Mouse (Mus musculus): ENCODE measurements around the gene Pgbd1. TPM values are rescaled to one million over a fixed set of nuclear protein-coding genes. Genes with fewer than 3 reads are reported as not detected.
"Not testable (repeated sequence)": the region's sequence is repeated elsewhere in the genome, so short reads cannot be mapped to it uniquely, and the experiment has no call there.

Pgbd1 gene
- polyA plus RNA-seq, 1 experiment from 2014 or later: 3.6 TPM

DNA sequence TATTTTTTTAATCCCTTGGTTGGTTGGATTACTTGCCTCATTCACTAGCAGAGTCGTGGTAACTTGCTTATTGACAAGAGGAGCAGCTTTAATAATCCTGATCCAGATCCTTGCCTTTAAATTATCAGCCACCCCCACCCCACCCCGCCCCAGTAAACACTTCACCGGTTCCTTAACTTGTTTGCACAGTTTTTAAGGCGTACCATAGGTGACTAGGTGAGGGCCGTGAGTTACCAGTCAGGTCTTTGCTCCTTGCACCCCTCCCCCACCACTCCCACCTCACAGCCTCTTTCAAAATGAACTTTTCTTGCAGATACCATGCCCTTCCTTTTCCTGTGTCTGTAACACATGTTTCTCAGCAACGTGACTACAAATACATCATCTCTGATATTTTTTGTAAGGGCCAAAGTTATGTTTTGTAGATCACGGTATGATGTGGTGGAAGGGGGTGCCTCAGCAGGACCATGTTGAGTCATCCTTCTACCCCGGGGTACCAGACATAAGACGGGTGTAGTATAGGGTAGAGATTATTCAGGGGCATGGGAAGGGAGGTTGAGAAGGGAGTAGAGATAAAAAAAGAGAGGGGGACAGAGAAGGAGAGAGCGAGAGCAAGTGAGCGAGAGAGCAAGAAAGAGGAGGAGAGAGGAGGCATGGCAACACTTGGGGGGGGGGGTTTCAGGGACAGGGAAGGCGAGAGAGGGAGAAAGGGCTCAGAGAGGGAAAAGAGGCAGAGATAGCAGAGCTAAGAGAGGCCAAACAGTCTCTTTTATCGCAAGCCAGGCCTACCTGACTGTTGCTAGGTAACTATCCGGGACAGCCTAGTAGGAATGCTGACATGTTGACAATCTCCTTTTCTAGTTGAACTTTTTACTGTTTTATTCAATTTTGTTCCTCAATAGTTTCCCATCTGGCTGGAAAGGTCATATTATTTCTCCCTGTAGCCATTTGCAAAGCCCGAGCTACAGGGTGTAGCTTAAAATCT lies 26.3 kb downstream of the Pgbd1 start:
- Histone ChIP-seq H3K27ac (no peak overlapping the region), H3K4me3 (replicated peaks) (no peak overlapping the region), H3K9ac (no peak overlapping the region), H3K9me3 (replicated peaks) (no peaks in the 10 kb centered on the region), H3K4me2 (no peak overlapping the region), H3K4me1 (no peaks in the 10 kb centered on the region), H3K27me3 (no peaks in the 10 kb centered on the region), H3K36me3 (no peaks in the 10 kb centered on the region)
- 71% methylated on average over 15 of the region's 15 CpGs for WGBS
- ATAC-seq (replicated peaks; ENCODE audit: low FRiP score): peak; percentile 15; the same call in 1 of the 2 replicates

DNA sequence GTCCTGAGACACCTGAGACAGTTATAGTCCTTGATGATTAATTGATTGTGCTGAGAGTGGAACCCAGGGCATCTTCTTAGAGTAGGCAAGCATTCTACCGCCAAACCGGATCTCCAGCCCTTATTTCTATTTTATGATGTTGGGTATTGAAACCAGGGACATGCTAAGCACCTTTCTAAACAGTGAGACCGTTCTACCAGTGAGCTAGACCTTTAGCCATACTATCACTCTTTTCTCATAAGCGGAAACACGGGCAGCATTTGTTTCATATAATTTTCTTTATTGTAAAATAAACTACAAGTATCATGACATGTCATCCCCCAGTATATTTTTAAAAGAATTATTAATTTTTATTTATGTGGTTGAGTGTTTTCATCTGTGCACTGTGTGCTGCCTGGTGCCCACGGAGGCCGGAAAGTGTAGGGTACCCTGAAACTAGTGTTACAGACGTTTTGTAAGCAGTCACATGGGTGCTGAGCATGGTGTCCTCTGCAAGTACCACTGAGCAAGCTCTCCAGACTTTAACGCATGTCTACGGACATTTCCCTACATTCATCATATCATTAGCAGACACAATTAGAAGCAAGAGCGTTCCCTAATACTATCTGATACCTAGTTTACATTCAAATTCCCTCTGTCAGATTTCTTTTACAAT lies 31.9 kb downstream of the Pgbd1 start:
- no peaks in the 10 kb centered on the region; the same call in 1 of the 2 replicates for H3K27me3 ChIP-seq
- 53% methylated on average over 11 of the region's 11 CpGs for WGBS
- ATAC-seq (replicated peaks; ENCODE audit: low FRiP score): no peak
- H3K4me3 ChIP-seq (replicated peaks): peak overlapping the region; percentile 53
- no peaks in the 10 kb centered on the region for H3K36me3 ChIP-seq
- H3K4me2 ChIP-seq: peak overlapping the region; percentile 75
- no peaks in the 10 kb centered on the region for H3K9me3 ChIP-seq (replicated peaks)
- H3K4me1 ChIP-seq: peaks cover 8% of the 10 kb centered on the region
- H3K9ac ChIP-seq: peak overlapping the region; percentile 56; the same call in 1 of the 2 replicates
- peak overlapping the region; percentile 79 for H3K27ac ChIP-seq

- Histone ChIP-seq H3K36me3 (no peaks in the 10 kb centered on the region), H3K9ac (peak overlapping the region; percentile 56), H3K9me3 (replicated peaks) (no peaks in the 10 kb centered on the region), H3K4me2 (peak overlapping the region; percentile 75), H3K4me1 (peaks cover 8% of the 10 kb centered on the region), H3K27ac (peak overlapping the region; percentile 79), H3K4me3 (replicated peaks) (peak overlapping the region; percentile 53), H3K27me3 (no peaks in the 10 kb centered on the region; the same call in 1 of the 2 replicates)
- 3% methylated on average over 27 of the region's 27 CpGs for WGBS
- ATAC-seq (replicated peaks; ENCODE audit: low FRiP score): peak; percentile 96
Measured at GRCm38 (mm10) chr13:21407969-21408804, 32.7 kb downstream of the Pgbd1 start.

DNA sequence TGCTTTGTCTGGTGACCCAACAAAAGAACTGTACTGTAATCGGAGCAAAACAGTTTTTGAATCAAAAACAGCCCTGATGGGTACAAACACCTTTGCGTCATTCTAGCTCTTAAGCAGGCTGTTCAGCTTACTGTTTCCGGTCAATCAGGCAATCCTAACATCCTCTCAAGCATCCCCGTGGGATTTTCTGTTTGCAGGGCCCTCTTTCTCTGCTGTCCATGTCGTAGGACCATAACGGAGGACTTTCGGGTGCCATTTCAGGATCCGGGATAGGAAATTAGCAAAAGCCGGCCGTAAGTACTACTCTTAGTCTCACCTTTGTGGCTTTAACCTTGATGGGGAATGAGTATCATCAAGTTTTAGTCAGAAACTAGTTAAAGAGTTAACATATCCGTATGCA lies 33.5 kb downstream of the Pgbd1 start:
- H3K27ac ChIP-seq: no peak overlapping the region
- H3K27me3 ChIP-seq: no peaks in the 10 kb centered on the region; the same call in 1 of the 2 replicates
- peak overlapping the region; percentile 75 for H3K4me2 ChIP-seq
- H3K9ac ChIP-seq: no peak overlapping the region
- ATAC-seq (replicated peaks; ENCODE audit: low FRiP score): no peak
- H3K36me3 ChIP-seq: no peaks in the 10 kb centered on the region
- peaks cover 8% of the 10 kb centered on the region for H3K4me1 ChIP-seq
- H3K9me3 ChIP-seq (replicated peaks): no peaks in the 10 kb centered on the region
- H3K4me3 ChIP-seq (replicated peaks): no peak overlapping the region
- WGBS: 77% methylated on average over 11 of the region's 11 CpGs

GRCm38 (mm10) chr13:21402848-21403247 lies 38.0 kb downstream of the Pgbd1 start:
- Histone ChIP-seq H3K27me3 (no peaks in the 10 kb centered on the region; the same call in 1 of the 2 replicates), H3K4me2 (peak overlapping the region; percentile 76), H3K9ac (peak overlapping the region; percentile 86), H3K9me3 (replicated peaks) (no peaks in the 10 kb centered on the region), H3K4me3 (replicated peaks) (peak overlapping the region; percentile 87), H3K4me1 (peaks cover 14% of the 10 kb centered on the region), H3K36me3 (peaks cover 22% of the 10 kb centered on the region), H3K27ac (0 out of 2 replicates have a peak overlapping the region, but pooled peaks have one; percentile 74)
- 0% methylated on average over 2 of the region's 2 CpGs for WGBS
- ATAC-seq (replicated peaks; ENCODE audit: low FRiP score): no peak

GRCm38 (mm10) chr13:21402287-21402846 lies 38.5 kb downstream of the Pgbd1 start, which contains the start of gene Zkscan3:
Gene Zkscan3 (minus strand): TSS chr13:21402755.
- Histone ChIP-seq H3K27ac (peak within 1 kb of the TSS; percentile 74), H3K4me2 (peak within 1 kb of the TSS; percentile 76), H3K36me3 (peaks cover 25% of the 10 kb centered on the region), H3K9me3 (replicated peaks) (no peaks in the 10 kb centered on the region), H3K4me1 (peaks cover 10% of the 10 kb centered on the region), H3K27me3 (no peaks in the 10 kb centered on the region; the same call in 1 of the 2 replicates), H3K9ac (peak within 1 kb of the TSS; percentile 86), H3K4me3 (replicated peaks) (peak within 1 kb of the TSS; percentile 87)
- WGBS: under 1% methylated on average over 35 of the region's 35 CpGs
- ATAC-seq (replicated peaks; ENCODE audit: low FRiP score): peak; percentile 95

DNA sequence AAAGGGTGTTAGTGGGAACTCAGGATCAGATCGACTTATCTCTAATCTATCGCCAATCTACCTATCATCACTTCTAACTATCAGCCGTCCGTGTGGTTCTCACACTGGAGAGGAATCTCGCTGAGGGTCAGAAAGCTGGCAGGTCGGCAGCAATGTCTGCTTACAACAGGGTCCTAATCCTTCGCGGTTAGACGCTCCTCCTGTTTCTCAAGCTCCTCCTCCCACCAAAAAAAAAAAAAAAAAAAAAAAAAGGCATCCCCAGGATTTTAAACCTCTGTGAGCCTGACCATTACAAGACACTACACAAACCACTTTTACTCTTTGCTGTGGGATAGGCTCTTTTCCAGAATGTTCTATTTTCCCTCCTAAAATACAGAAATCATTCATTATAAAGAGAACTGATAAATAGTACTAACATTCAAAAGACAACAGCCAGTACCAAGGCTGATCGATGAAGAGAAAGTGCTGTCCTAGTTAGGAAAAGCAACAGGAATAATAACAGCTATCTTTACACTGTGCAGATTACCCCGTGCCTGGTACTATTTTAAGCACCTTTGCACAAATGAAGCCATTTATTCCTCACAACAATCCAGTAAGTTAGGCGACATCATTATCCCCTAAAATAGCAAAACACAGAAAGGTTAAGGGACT lies 39.1 kb downstream of the Pgbd1 start:
- no peaks in the 10 kb centered on the region; the same call in 1 of the 2 replicates for H3K27me3 ChIP-seq
- H3K4me1 ChIP-seq: peaks cover 10% of the 10 kb centered on the region
- H3K4me2 ChIP-seq: peak overlapping the region; percentile 76
- H3K27ac ChIP-seq: peak overlapping the region; percentile 74
- ATAC-seq (replicated peaks; ENCODE audit: low FRiP score): peak; percentile 43; the same call in 1 of the 2 replicates
- 10% methylated on average over 12 of the region's 12 CpGs for WGBS
- H3K9me3 ChIP-seq (replicated peaks): no peaks in the 10 kb centered on the region
- peak overlapping the region; percentile 87 for H3K4me3 ChIP-seq (replicated peaks)
- peaks cover 26% of the 10 kb centered on the region for H3K36me3 ChIP-seq
- H3K9ac ChIP-seq: peak overlapping the region; percentile 86

DNA sequence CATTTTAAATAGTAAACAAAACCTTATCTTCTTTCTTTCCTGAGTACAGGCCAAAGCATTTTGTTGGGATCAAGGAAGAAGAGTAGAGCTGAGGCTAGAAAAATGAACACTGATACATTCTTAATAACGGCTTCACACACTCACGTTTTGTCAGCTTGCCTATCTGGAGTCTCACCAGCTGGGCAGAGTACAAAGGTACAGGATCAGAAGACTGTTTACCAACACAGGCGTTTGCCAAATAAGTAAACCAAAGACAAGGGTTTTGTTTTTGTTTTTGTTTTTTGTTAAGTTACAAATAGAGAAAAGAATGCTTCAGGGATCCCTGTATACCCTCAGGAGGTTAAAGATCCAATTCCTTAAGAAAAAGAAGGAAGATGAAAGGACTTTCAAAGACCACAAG lies 39.7 kb downstream of the Pgbd1 start:
- Histone ChIP-seq H3K36me3 (peaks cover 32% of the 10 kb centered on the region), H3K27ac (no peak overlapping the region), H3K4me2 (peak overlapping the region; percentile 76), H3K27me3 (no peaks in the 10 kb centered on the region; the same call in 1 of the 2 replicates), H3K9me3 (replicated peaks) (no peaks in the 10 kb centered on the region), H3K4me1 (peaks cover 10% of the 10 kb centered on the region), H3K4me3 (replicated peaks) (peak overlapping the region; percentile 87), H3K9ac (0 out of 2 replicates have a peak overlapping the region, but pooled peaks have one; percentile 86)
- ATAC-seq (replicated peaks; ENCODE audit: low FRiP score): no peak
- 86% methylated on average over 3 of the region's 3 CpGs for WGBS

DNA sequence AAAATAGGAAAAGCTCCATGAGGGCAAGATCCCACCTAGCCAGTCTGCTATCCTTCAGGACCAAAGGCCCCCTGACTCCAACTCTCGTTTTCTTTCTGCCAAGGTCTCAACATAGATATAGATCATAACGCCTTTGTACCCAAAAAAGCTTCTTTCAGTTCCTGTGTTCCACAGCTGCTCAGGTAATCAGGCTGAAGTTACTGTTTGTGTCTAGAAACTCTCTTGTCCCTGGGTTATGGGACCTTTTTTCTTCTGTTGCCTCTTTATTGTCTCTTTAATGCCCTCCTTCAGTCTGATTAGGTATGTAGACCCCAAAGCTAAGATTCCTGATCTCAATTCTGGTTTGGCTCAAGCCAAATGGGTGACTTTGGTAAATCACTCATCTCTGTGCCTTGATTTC lies 43.4 kb downstream of the Pgbd1 start:
- Histone ChIP-seq H3K36me3 (peaks cover 66% of the 10 kb centered on the region), H3K4me1 (peaks cover 10% of the 10 kb centered on the region), H3K9ac (no peak overlapping the region), H3K9me3 (replicated peaks) (no peaks in the 10 kb centered on the region), H3K4me3 (replicated peaks) (no peak overlapping the region), H3K27ac (no peak overlapping the region), H3K27me3 (no peaks in the 10 kb centered on the region), H3K4me2 (no peak overlapping the region)
- 88% methylated on average over 2 of the region's 2 CpGs for WGBS
- no peak for ATAC-seq (replicated peaks; ENCODE audit: low FRiP score)

DNA sequence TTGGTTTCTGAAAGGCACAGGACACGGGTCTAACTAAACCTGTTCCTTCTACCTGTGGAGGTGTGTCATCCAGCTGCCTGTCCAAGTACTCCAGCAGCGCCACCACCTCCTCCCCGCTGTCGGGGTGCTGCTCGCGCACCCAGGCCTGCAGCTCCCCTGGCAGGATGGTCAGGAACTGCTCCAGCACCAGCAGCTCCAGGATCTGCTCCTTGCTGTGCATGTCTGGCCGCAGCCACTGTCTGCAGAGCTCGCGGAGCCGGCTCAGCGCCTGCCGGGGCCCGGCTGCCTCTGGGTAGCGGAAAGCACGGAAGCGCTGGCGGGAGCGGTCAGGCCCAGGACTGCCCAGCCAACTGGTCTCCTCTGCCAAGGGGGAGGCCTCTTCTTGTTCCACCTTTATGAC lies 44.8 kb downstream of the Pgbd1 start:
- peak; percentile 78 for ATAC-seq (replicated peaks; ENCODE audit: low FRiP score)
- H3K27ac ChIP-seq; H3K9ac ChIP-seq; H3K9me3 ChIP-seq (replicated peaks); H3K4me2 ChIP-seq; H3K4me3 ChIP-seq (replicated peaks); H3K4me1 ChIP-seq; H3K27me3 ChIP-seq: not testable (repeated sequence)
- WGBS: 97% methylated on average over 18 of the region's 18 CpGs
- H3K36me3 ChIP-seq: peaks cover 80% of the 10 kb centered on the region
